Mouse (Mus musculus) embryonic facial prominence, embryonic 11.5 days (tissue): ENCODE data around the gene Ascc2. TPM values are rescaled to one million over a fixed set of nuclear protein-coding genes. Genes with fewer than 3 reads are reported as not detected.

ENCODE experiments used
- ATAC-seq: fragments of 200-750 bp; cut with Nextera tagmentation; replicated peaks from 2 replicates; pipeline ENCODE4 v1.8.0; 2017; ENCODE audit warnings: low read depth; ENCODE audit not compliant: insufficient number of reproducible peaks, low FRiP score, low TSS enrichment
- DNase-seq: peaks from one replicate; pipeline ENCODE4 v3.0.0-alpha.2; 2015; ENCODE audit warnings: low spot score
- H3K27ac ChIP-seq: fragments of 300-500 bp; sonication (generic); replicated peaks from 2 replicates; pipeline ENCODE4 v1.5.1; 2014; ENCODE audit warnings: mild to moderate bottlenecking, low read depth, low read length, control low read depth
- H3K27me3 ChIP-seq: fragments of 300-500 bp; sonication (generic); 2 replicates; pipeline ENCODE4 v1.6.1; 2014; ENCODE audit warnings: mild to moderate bottlenecking, low read length, moderate library complexity, mixed read lengths; ENCODE audit not compliant: control insufficient read depth, insufficient read depth
- H3K36me3 ChIP-seq: fragments of 300-500 bp; sonication (generic); replicated peaks from 2 replicates; pipeline ENCODE4 v1.6.1; 2014; ENCODE audit warnings: low read depth, mild to moderate bottlenecking, low read length, moderate library complexity, mixed read lengths; ENCODE audit not compliant: control insufficient read depth, insufficient read depth
- H3K4me1 ChIP-seq: fragments of 300-500 bp; sonication (generic); 2 replicates; pipeline ENCODE4 v1.6.1; 2014; ENCODE audit warnings: low read length, mixed read lengths; ENCODE audit not compliant: control insufficient read depth, insufficient read depth
- H3K4me2 ChIP-seq: fragments of 300-500 bp; sonication (generic); 2 replicates; pipeline ENCODE4 v1.6.1; 2014; ENCODE audit warnings: low read depth, mild to moderate bottlenecking, control low read depth, low read length, moderate library complexity
- H3K4me3 ChIP-seq: fragments of 300-500 bp; sonication (generic); 2 replicates; pipeline ENCODE4 v1.5.1; 2014; ENCODE audit warnings: low read depth, low read length, control low read depth
- H3K9ac ChIP-seq: fragments of 300-500 bp; sonication (generic); replicated peaks from 2 replicates; pipeline ENCODE4 v1.6.1; 2014; ENCODE audit warnings: mild to moderate bottlenecking, control low read depth, low read length
- H3K9me3 ChIP-seq: fragments of 300-500 bp; sonication (generic); replicated peaks from 2 replicates; pipeline ENCODE4 v1.6.1; 2016; ENCODE audit warnings: mild to moderate bottlenecking, low read length, inconsistent platforms, mixed read lengths; ENCODE audit not compliant: control insufficient read depth
- WGBS: fragments of 180-500 bp; shearing (Covaris S2); extraction: QIAGEN DNeasy Blood & Tissue Kit; methylation state at CpG from one replicate; pipeline ENCODE4 v1.1.7; 2014; 5-methylcytosine and 5-hydroxymethylcytosine counted together
- polyA plus RNA-seq: library from polyadenylated mRNA; unstranded; fragments of >200 nt; fragmentation: Nextera tagmentation; extraction: Ambion mirVana; gene quantifications from 2 replicates; pipeline ENCODE4 v1.2.1, GENCODE M21; 2014

The Ascc2 gene
- polyA plus RNA-seq, 1 experiment from 2014 or later, result 37.0 TPM

DNA sequence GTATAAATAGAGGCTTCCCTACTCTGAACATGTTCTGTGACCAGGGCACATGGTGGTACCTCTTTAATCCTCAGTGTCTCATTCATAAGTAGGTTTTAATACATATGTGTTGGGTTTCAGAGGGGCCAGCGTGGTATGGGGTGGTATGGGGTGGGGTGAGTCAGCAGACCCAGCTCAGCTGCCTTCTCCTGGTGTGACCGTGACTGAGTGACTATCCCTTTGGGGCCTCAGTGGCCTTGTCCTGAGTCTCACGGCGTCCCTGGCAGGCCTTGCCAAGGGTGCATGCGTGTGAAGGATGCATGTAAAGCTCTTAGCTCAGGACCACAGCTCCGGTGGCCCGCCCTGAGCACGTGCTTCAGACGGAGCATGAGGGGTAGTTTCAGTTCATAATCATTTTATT is 82.4 kb downstream of the Ascc2 start:
- H3K9me3 ChIP-seq, result no peaks in the 10 kb centered on the region
- DNase-seq, result no peak
- no peak overlapping the region for H3K9ac ChIP-seq
- no peaks in the 10 kb centered on the region for H3K27me3 ChIP-seq
- no peaks in the 10 kb centered on the region for H3K4me1 ChIP-seq
- no peak overlapping the region for H3K4me3 ChIP-seq
- H3K4me2 ChIP-seq, result no peak overlapping the region
- no peaks in the 10 kb centered on the region for H3K36me3 ChIP-seq
- H3K27ac ChIP-seq, result no peak overlapping the region
- ATAC-seq, result no peak
- 87% methylated on average over 9 of the region's 9 CpGs for WGBS

DNA sequence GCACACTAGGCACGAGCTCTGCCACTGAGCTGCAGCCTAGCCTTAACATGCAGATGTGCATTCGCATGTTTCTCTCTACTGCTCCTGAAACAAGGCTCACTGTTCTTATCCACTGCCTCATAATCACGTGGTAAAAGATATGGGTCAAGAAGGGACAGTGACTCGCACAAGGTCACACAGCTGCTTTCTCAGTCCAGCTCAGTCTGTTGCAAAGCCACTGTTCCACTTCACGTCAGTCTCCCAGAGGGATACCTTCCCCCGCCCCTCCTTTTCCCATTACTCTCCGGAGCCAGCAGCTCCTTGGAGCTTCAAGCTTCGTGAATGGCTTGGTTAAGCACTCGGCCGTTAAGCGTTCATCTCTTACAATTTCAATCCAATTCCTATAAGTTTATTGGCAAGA is 82.8 kb downstream of the Ascc2 start:
- ATAC-seq (no peak), DNase-seq (no peak)
- Histone ChIP-seq H3K27me3 (no peaks in the 10 kb centered on the region), H3K4me1 (no peaks in the 10 kb centered on the region), H3K27ac (no peak overlapping the region), H3K36me3 (no peaks in the 10 kb centered on the region), H3K4me3 (no peak overlapping the region), H3K9me3 (no peaks in the 10 kb centered on the region), H3K4me2 (no peak overlapping the region), H3K9ac (no peak overlapping the region)
- WGBS, result 68% methylated on average over 11 of the region's 11 CpGs

DNA sequence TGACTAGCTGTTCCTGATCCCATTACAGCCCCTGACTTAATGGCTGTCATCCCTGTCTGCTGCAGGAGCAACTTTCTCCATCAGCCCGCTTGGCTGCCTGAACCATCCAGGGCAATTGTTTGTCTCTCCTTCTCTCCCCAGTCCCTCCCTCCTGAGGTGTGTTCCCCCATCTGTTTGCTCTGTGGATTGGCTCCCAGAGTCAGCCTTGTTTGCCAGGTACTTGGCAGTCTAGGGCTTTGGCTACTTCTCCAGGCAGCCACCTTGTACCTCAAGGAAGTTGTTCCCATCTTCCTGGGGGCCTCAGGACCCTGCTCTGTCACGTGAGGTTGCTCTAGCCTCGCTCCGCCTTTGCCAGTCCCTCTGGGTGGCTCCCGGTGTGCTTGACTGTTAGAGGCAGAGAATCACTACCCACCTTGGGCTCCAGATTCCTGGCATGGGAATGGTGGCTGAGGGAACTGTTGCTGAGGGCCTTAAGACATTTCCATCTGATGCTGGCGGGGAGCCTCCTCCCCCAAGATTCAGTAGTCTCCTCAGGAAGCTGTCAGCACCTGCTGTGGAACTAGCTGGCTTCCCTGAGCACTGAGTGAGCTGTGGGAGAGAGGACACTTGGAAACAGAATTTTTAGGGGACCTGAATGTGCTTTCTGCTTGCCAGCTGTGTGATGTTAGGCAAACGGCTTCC is 83.5 kb downstream of the Ascc2 start:
- no peak for DNase-seq
- H3K27ac ChIP-seq, result no peak overlapping the region
- H3K4me1 ChIP-seq, result no peaks in the 10 kb centered on the region
- H3K36me3 ChIP-seq, result no peaks in the 10 kb centered on the region
- H3K4me3 ChIP-seq, result no peak overlapping the region
- no peaks in the 10 kb centered on the region for H3K9me3 ChIP-seq
- WGBS, result 51% methylated on average over 7 of the region's 7 CpGs
- no peak overlapping the region for H3K4me2 ChIP-seq
- no peak for ATAC-seq
- no peaks in the 10 kb centered on the region for H3K27me3 ChIP-seq
- H3K9ac ChIP-seq, result no peak overlapping the region

DNA sequence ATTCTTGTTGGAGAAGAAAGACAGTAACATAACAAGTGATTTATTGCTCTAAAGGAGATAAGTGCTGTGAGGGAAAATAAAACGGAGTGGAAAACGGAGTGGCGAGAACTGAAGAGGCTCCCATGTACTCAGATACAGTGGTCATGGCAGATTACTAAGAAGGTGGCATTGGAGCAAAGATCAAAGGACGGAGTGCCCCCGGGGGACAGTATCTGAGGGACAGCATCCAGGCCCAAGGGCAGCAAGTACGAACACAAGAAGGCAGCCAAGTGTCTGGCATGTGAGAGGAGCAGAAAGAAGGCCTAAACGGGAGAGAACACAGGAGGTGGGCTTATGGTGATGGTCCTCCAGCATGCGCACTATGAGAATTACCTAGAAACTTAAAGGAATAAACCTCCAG is 84.2 kb downstream of the Ascc2 start:
- Histone ChIP-seq H3K27ac (no peak overlapping the region), H3K27me3 (no peaks in the 10 kb centered on the region), H3K9me3 (no peaks in the 10 kb centered on the region), H3K9ac (no peak overlapping the region), H3K4me1 (no peaks in the 10 kb centered on the region), H3K4me2 (no peak overlapping the region), H3K36me3 (no peaks in the 10 kb centered on the region), H3K4me3 (no peak overlapping the region)
- no peak for DNase-seq
- WGBS, result 89% methylated on average over 8 of the region's 8 CpGs
- ATAC-seq, result no peak

DNA sequence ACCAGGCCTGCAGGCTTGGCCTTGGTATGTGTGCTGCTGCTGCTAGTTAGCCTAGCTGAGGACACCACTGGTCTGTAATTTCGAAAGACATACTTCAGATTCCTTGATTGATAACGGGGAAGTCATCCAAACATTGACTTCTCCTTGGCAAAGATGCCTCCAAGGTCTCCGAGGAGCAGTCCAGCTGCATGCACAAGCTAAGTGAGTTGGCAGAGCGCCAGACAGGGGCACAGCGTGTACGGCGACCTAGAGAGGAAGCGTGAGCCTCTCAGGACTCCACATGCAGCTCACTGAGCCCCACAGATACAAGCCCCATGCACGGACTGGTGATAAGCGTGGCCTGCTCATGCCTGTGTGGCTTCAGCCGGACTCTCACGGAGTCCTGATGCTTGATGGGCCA is 92.1 kb downstream of the Ascc2 start:
- no peak overlapping the region for H3K9ac ChIP-seq
- 75% methylated on average over 12 of the region's 12 CpGs for WGBS
- H3K36me3 ChIP-seq, result no peaks in the 10 kb centered on the region; the same call in 1 of the 2 replicates
- H3K27me3 ChIP-seq, result no peaks in the 10 kb centered on the region
- H3K9me3 ChIP-seq, result no peaks in the 10 kb centered on the region
- no peak overlapping the region for H3K27ac ChIP-seq
- ATAC-seq, result no peak
- H3K4me2 ChIP-seq, result no peak overlapping the region
- H3K4me3 ChIP-seq, result no peak overlapping the region
- H3K4me1 ChIP-seq, result no peaks in the 10 kb centered on the region
- DNase-seq, result peak; percentile 15

DNA sequence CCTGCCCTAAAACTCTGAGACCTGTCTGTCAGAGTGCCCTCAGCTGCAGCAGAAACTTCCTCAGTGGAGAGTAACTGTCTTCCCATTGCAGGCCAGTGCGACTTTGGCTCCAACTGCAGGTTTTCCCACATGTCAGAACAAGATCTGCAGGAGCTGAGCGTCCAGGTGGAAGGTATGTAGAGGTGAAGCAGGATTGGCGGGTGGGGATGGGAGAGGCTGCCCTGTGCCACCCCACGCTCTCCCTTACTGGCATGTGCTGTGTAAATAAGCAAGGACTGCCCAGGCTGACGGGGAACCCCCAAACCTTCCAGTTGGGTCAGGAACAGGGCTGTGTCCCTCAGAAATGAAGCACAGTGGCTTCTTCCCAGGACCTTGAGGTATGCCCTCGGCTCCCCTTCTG is 92.5 kb downstream of the Ascc2 start:
- H3K9ac ChIP-seq, result no peak overlapping the region
- no peaks in the 10 kb centered on the region for H3K27me3 ChIP-seq
- DNase-seq, result no peak
- H3K4me2 ChIP-seq, result no peak overlapping the region
- H3K9me3 ChIP-seq, result no peaks in the 10 kb centered on the region
- H3K27ac ChIP-seq, result no peak overlapping the region
- H3K36me3 ChIP-seq, result no peaks in the 10 kb centered on the region; the same call in 1 of the 2 replicates
- no peaks in the 10 kb centered on the region for H3K4me1 ChIP-seq
- H3K4me3 ChIP-seq, result no peak overlapping the region
- ATAC-seq, result no peak
- 83% methylated on average over 6 of the region's 6 CpGs for WGBS

DNA sequence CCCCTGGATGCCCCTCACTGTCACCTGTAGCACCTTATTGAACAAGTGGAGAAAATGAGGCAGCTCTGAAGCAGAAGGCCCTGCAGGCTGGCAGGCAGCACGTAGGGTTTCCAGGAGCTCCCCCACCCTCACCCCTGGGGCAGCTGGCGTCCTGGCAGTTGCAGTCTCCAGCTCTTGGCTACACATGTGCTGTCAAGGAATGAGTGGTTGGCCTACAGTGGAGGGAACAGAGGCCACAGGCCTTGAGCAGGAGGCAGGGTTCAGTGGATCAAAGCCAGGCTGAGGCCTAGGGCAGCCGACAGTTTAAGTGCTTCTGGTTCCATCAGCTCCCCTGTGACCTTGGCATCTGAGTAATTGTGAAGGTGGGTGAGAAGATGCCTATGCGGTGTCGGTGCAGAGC is 93.4 kb downstream of the Ascc2 start:
- no peak for DNase-seq
- Histone ChIP-seq H3K9ac (no peak overlapping the region), H3K27ac (no peak overlapping the region), H3K9me3 (no peaks in the 10 kb centered on the region), H3K36me3 (no peaks in the 10 kb centered on the region; the same call in 1 of the 2 replicates), H3K4me2 (no peak overlapping the region), H3K4me3 (no peak overlapping the region), H3K4me1 (no peaks in the 10 kb centered on the region; the same call in 1 of the 2 replicates), H3K27me3 (no peaks in the 10 kb centered on the region)
- WGBS, result 72% methylated on average over 5 of the region's 5 CpGs
- ATAC-seq, result no peak

DNA sequence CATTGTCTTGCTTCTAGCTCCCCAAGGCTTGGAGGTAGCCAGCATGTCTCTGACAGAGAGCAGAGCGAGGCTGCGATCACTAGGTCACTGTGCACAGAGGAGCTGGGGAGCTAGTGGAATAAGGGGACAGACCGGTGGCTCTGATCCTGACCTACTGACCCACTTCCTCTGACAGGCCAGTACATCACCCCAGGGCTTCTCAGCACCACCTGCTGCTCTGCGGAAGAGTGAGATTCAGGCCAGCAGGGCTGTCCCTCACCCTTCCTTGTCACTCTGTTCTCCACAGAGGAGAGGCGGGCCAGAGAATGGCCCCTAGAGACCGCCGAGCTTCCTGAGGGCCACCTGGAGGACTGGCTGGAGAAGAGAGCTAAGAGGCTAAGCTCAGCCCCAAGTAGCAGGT is 94.2 kb downstream of the Ascc2 start:
- no peak overlapping the region for H3K4me3 ChIP-seq
- WGBS, result 48% methylated on average over 7 of the region's 7 CpGs
- no peak overlapping the region for H3K9ac ChIP-seq
- no peak overlapping the region for H3K4me2 ChIP-seq
- H3K4me1 ChIP-seq, result no peaks in the 10 kb centered on the region; the same call in 1 of the 2 replicates
- H3K27me3 ChIP-seq, result no peaks in the 10 kb centered on the region
- no peaks in the 10 kb centered on the region for H3K9me3 ChIP-seq
- ATAC-seq (no peak), DNase-seq (no peak)
- H3K36me3 ChIP-seq, result no peaks in the 10 kb centered on the region; the same call in 1 of the 2 replicates
- H3K27ac ChIP-seq, result no peak overlapping the region
